Mouse (Mus musculus) hindbrain, embryonic 13.5 days (tissue): ENCODE measurements around the gene Prkci. TPM values are rescaled to one million over a fixed set of nuclear protein-coding genes. Genes with fewer than 3 reads are reported as not detected.

Source experiments
- ATAC-seq: fragments of 200-750 bp; cut with Nextera tagmentation; 2 replicates; pipeline ENCODE4 v1.8.0; 2017; ENCODE audit warnings: moderate TSS enrichment; ENCODE audit not compliant: low FRiP score
- H3K27ac ChIP-seq: fragments of 300-500 bp; sonication (generic); 2 replicates; pipeline ENCODE4 v1.5.1; 2015; ENCODE audit warnings: inconsistent platforms, mild to moderate bottlenecking, moderate library complexity
- H3K27me3 ChIP-seq: fragments of 300-500 bp; sonication (generic); 2 replicates; pipeline ENCODE4 v1.6.1; 2015; ENCODE audit warnings: mild to moderate bottlenecking, inconsistent platforms
- H3K36me3 ChIP-seq: fragments of 300-500 bp; sonication (generic); 2 replicates; pipeline ENCODE4 v1.6.1; 2015; ENCODE audit warnings: mild to moderate bottlenecking, inconsistent platforms
- H3K4me1 ChIP-seq: fragments of 300-500 bp; sonication (generic); replicated peaks from 2 replicates; pipeline ENCODE4 v1.6.1; 2015; ENCODE audit warnings: inconsistent platforms
- H3K4me2 ChIP-seq: fragments of 300-500 bp; sonication (generic); 2 replicates; pipeline ENCODE4 v1.6.1; 2015; ENCODE audit warnings: inconsistent platforms, mild to moderate bottlenecking, moderate library complexity
- H3K4me3 ChIP-seq: fragments of 300-500 bp; sonication (generic); 2 replicates; pipeline ENCODE4 v1.5.1; 2015; ENCODE audit warnings: mild to moderate bottlenecking, inconsistent platforms
- H3K9ac ChIP-seq: fragments of 300-500 bp; sonication (generic); 2 replicates; pipeline ENCODE4 v1.6.1; 2015; ENCODE audit warnings: mild to moderate bottlenecking, inconsistent platforms
- H3K9me3 ChIP-seq: fragments of 300-500 bp; sonication (generic); 2 replicates; pipeline ENCODE4 v1.6.1; 2016; ENCODE audit warnings: inconsistent platforms
- WGBS: fragments of 180-500 bp; shearing (Covaris S2); methylation state at CpG from one replicate; pipeline ENCODE4 v1.1.7; 2015; 5-methylcytosine and 5-hydroxymethylcytosine counted together
- polyA plus RNA-seq: library from polyadenylated mRNA; unstranded; fragments of >200 nt; fragmentation: Nextera tagmentation; extraction: Ambion mirVana; gene quantifications from 2 replicates; pipeline ENCODE4 v1.2.1, GENCODE M21; 2015

Prkci gene
- polyA plus RNA-seq = 23.9 and 24.7 TPM in 2 replicates

GRCm38 (mm10) chr3:30995283-30995898 lies at the start of gene Prkci:
Gene Prkci, plus strand, starts transcription at chr3:30995747.
- peak within 1 kb of the TSS; percentile 86 for H3K27ac ChIP-seq
- WGBS = 1% methylated on average over 49 of the region's 50 CpGs
- H3K9ac ChIP-seq = peak within 1 kb of the TSS; percentile 89
- peaks cover 24% of the 10 kb centered on the region for H3K4me1 ChIP-seq
- H3K9me3 ChIP-seq = no peaks in the 10 kb centered on the region
- no peaks in the 10 kb centered on the region for H3K27me3 ChIP-seq
- peak; percentile 99 for ATAC-seq
- H3K4me2 ChIP-seq = peak within 1 kb of the TSS; percentile 64
- no peaks in the 10 kb centered on the region for H3K36me3 ChIP-seq
- H3K4me3 ChIP-seq = peak within 1 kb of the TSS; percentile 83

- H3K4me3 ChIP-seq = no peak overlapping the region
- H3K27me3 ChIP-seq = no peaks in the 10 kb centered on the region
- H3K36me3 ChIP-seq = peaks cover 69% of the 10 kb centered on the region
- H3K9me3 ChIP-seq = no peaks in the 10 kb centered on the region
- H3K9ac ChIP-seq = no peak overlapping the region
- no peak for ATAC-seq
- H3K4me1 ChIP-seq = no peaks in the 10 kb centered on the region
- no peak overlapping the region for H3K27ac ChIP-seq
- WGBS = 87% methylated on average over 3 of the region's 3 CpGs
- H3K4me2 ChIP-seq = no peak overlapping the region
Observed at GRCm38 (mm10) chr3:30951652-30952051, 43.9 kb upstream of the Prkci start.

- peaks cover 70% of the 10 kb centered on the region for H3K36me3 ChIP-seq
- whole genome bisulfite sequencing = 89% methylated on average over 12 of the region's 12 CpGs
- no peaks in the 10 kb centered on the region for H3K4me1 ChIP-seq
- H3K4me3 ChIP-seq = no peak overlapping the region
- no peaks in the 10 kb centered on the region for H3K9me3 ChIP-seq
- H3K4me2 ChIP-seq = no peak overlapping the region
- H3K27ac ChIP-seq = no peak overlapping the region
- no peak for ATAC-seq
- no peak overlapping the region for H3K9ac ChIP-seq
- no peaks in the 10 kb centered on the region for H3K27me3 ChIP-seq
Observed at GRCm38 (mm10) chr3:30952273-30953070, 43.1 kb upstream of the Prkci start.

- Histone ChIP-seq H3K9ac (no peak overlapping the region), H3K4me2 (no peak overlapping the region), H3K4me3 (no peak overlapping the region), H3K36me3 (peaks cover 81% of the 10 kb centered on the region), H3K27ac (no peak overlapping the region), H3K27me3 (no peaks in the 10 kb centered on the region), H3K4me1 (no peaks in the 10 kb centered on the region), H3K9me3 (no peaks in the 10 kb centered on the region)
- ATAC-seq = no peak
- 96% methylated on average over 6 of the region's 6 CpGs for WGBS
Observed at GRCm38 (mm10) chr3:30956327-30956726, 39.2 kb upstream of the Prkci start.

GRCm38 (mm10) chr3:30958709-30959108 lies 36.8 kb upstream of the Prkci start:
- no peak for ATAC-seq
- peaks cover 79% of the 10 kb centered on the region for H3K36me3 ChIP-seq
- no peak overlapping the region for H3K4me3 ChIP-seq
- 93% methylated on average over 2 of the region's 2 CpGs for WGBS
- no peaks in the 10 kb centered on the region for H3K4me1 ChIP-seq
- H3K9me3 ChIP-seq = no peaks in the 10 kb centered on the region
- H3K4me2 ChIP-seq = no peak overlapping the region
- H3K9ac ChIP-seq = no peak overlapping the region
- H3K27me3 ChIP-seq = no peaks in the 10 kb centered on the region
- H3K27ac ChIP-seq = no peak overlapping the region

- Histone ChIP-seq H3K27ac (no peak overlapping the region), H3K9me3 (no peaks in the 10 kb centered on the region), H3K27me3 (no peaks in the 10 kb centered on the region), H3K4me3 (no peak overlapping the region), H3K36me3 (peaks cover 80% of the 10 kb centered on the region), H3K4me2 (no peak overlapping the region), H3K9ac (no peak overlapping the region), H3K4me1 (no peaks in the 10 kb centered on the region)
- ATAC-seq = no peak
- 76% methylated on average over 7 of the region's 7 CpGs for WGBS
Observed at GRCm38 (mm10) chr3:30959868-30960831, 35.4 kb upstream of the Prkci start.

- no peaks in the 10 kb centered on the region for H3K9me3 ChIP-seq
- 94% methylated on average over 4 of the region's 4 CpGs for WGBS
- H3K4me3 ChIP-seq = no peak overlapping the region
- no peak overlapping the region for H3K9ac ChIP-seq
- H3K4me2 ChIP-seq = no peak overlapping the region
- no peak overlapping the region for H3K27ac ChIP-seq
- H3K27me3 ChIP-seq = no peaks in the 10 kb centered on the region
- ATAC-seq = no peak
- peaks cover 64% of the 10 kb centered on the region for H3K36me3 ChIP-seq
- H3K4me1 ChIP-seq = peaks cover 4% of the 10 kb centered on the region
Observed at GRCm38 (mm10) chr3:30963100-30963499, 32.4 kb upstream of the Prkci start.

- Histone ChIP-seq H3K9ac (no peak overlapping the region), H3K4me1 (peaks cover 8% of the 10 kb centered on the region), H3K27ac (no peak overlapping the region), H3K4me2 (no peak overlapping the region), H3K27me3 (no peaks in the 10 kb centered on the region), H3K36me3 (peaks cover 52% of the 10 kb centered on the region), H3K9me3 (no peaks in the 10 kb centered on the region), H3K4me3 (no peak overlapping the region)
- ATAC-seq = no peak
- WGBS = 84% methylated on average over 3 of the region's 3 CpGs
Observed at GRCm38 (mm10) chr3:30964216-30964615, 31.3 kb upstream of the Prkci start.

GRCm38 (mm10) chr3:30965644-30966043 lies 29.9 kb upstream of the Prkci start:
- H3K27me3 ChIP-seq = no peaks in the 10 kb centered on the region
- peaks cover 38% of the 10 kb centered on the region for H3K36me3 ChIP-seq
- peaks cover 13% of the 10 kb centered on the region for H3K4me1 ChIP-seq
- H3K9me3 ChIP-seq = no peaks in the 10 kb centered on the region
- ATAC-seq = no peak
- no peak overlapping the region for H3K4me3 ChIP-seq
- WGBS = 95% methylated on average over 13 of the region's 13 CpGs
- H3K9ac ChIP-seq = no peak overlapping the region
- no peak overlapping the region for H3K27ac ChIP-seq
- no peak overlapping the region for H3K4me2 ChIP-seq

- Histone ChIP-seq H3K9me3 (no peaks in the 10 kb centered on the region), H3K4me3 (peak overlapping the region; percentile 98), H3K4me2 (peak overlapping the region; percentile 67), H3K27ac (peak overlapping the region; percentile 94), H3K9ac (peak overlapping the region; percentile 98), H3K4me1 (peaks cover 13% of the 10 kb centered on the region), H3K36me3 (peaks cover 22% of the 10 kb centered on the region), H3K27me3 (no peaks in the 10 kb centered on the region)
- WGBS = under 1% methylated on average over 48 of the region's 54 CpGs
- ATAC-seq = peak; percentile 77
Observed at GRCm38 (mm10) chr3:30968531-30969092, 26.9 kb upstream of the Prkci start.

- peak within 1 kb of the TSS; percentile 94 for H3K27ac ChIP-seq
- peaks cover 17% of the 10 kb centered on the region for H3K36me3 ChIP-seq
- H3K27me3 ChIP-seq = no peaks in the 10 kb centered on the region
- peak within 1 kb of the TSS; percentile 98 for H3K4me3 ChIP-seq
- peak; percentile 95 for ATAC-seq
- under 1% methylated on average over 33 of the region's 34 CpGs for WGBS
- peak within 1 kb of the TSS; percentile 67 for H3K4me2 ChIP-seq
- no peaks in the 10 kb centered on the region for H3K9me3 ChIP-seq
- peak within 1 kb of the TSS; percentile 98 for H3K9ac ChIP-seq
- peaks cover 13% of the 10 kb centered on the region for H3K4me1 ChIP-seq
Observed at GRCm38 (mm10) chr3:30969104-30969581, 26.4 kb upstream of the Prkci start, which contains the start of gene Phc3. Gene Phc3, minus strand, starts transcription at chr3:30969415.
